Mouse (Mus musculus) CH12.LX (cell line): ENCODE results near the gene Hspbp1. TPM values are rescaled to one million over a fixed set of nuclear protein-coding genes. Genes with fewer than 3 reads are reported as not detected.
A peak's percentile ranks its signal among the peaks of the same experiment; 100 is the strongest.

Experiments
- DNase-seq: peaks from one replicate; pipeline ENCODE4 v3.0.0-alpha.2; 2013; ENCODE audit errors: extremely low read depth
- H3K27ac ChIP-seq: 2 replicates; pipeline ENCODE4 v1.5.1; 2012; ENCODE audit warnings: low read depth, mild to moderate bottlenecking, control low read depth, moderate library complexity; ENCODE audit not compliant: insufficient read depth
- H3K27me3 ChIP-seq: replicated peaks from 2 replicates; pipeline ENCODE3; 2012; ENCODE audit warnings: inconsistent platforms
- H3K36me3 ChIP-seq, 2 experiments: replicated peaks in 1 of 2; 2 replicates each; pipeline versions ENCODE3 to v1.6.1; 2012; ENCODE audit warnings: inconsistent platforms in 1 of 2, low read length in 1 of 2, mild to moderate bottlenecking in 1 of 2, mixed read lengths in 1 of 2, moderate library complexity in 1 of 2; ENCODE audit not compliant: control insufficient read depth in 1 of 2, insufficient read depth in 1 of 2
- H3K4me1 ChIP-seq, 2 experiments: 2 replicates each; pipeline ENCODE4 v1.6.1; 2012; ENCODE audit warnings: inconsistent platforms in 1 of 2, moderate library complexity in 1 of 2; ENCODE audit not compliant: insufficient read depth in 2 of 2, control insufficient read depth in 1 of 2
- H3K4me2 ChIP-seq: 2 replicates; pipeline ENCODE4 v1.6.1; 2012; ENCODE audit warnings: low read depth, mild to moderate bottlenecking, control low read depth; ENCODE audit not compliant: poor library complexity, insufficient read depth, severe bottlenecking
- H3K4me3 ChIP-seq, 3 experiments: fragments of 150-350 bp in 1 of 3; sonication (generic) in 1 of 3; replicated peaks in 1 of 3; 2 replicates each; pipeline versions ENCODE3 to v1.5.1; 2011 to 2012; ENCODE audit warnings: low read depth in 2 of 3, low read length in 2 of 3, mild to moderate bottlenecking in 2 of 3, moderate library complexity in 2 of 3, control low read depth in 1 of 3, improper control_type of control experiment in 1 of 3, inconsistent platforms in 1 of 3, mixed read lengths in 1 of 3; ENCODE audit not compliant: poor library complexity in 1 of 3
- H3K79me2 ChIP-seq: replicated peaks from 2 replicates; pipeline ENCODE4 v1.6.1; 2012; ENCODE audit warnings: mild to moderate bottlenecking, moderate library complexity; ENCODE audit not compliant: control insufficient read depth, poor library complexity, insufficient read depth, severe bottlenecking; ENCODE audit errors: extremely low read depth
- H3K9ac ChIP-seq: 2 replicates; pipeline ENCODE4 v1.6.1; 2012; ENCODE audit warnings: low read depth, mild to moderate bottlenecking, control low read depth, moderate library complexity; ENCODE audit not compliant: insufficient read depth
- H3K9me3 ChIP-seq: replicated peaks from 2 replicates; pipeline ENCODE3; 2012; ENCODE audit warnings: low read length, inconsistent platforms, mixed read lengths
- BHLHE40 ChIP-seq: IDR thresholded peaks from 2 replicates; pipeline ENCODE4 v1.6.1; 2011; ENCODE audit warnings: mild to moderate bottlenecking, low read depth, low read length, improper control_type of control experiment
- CTCF ChIP-seq, 2 experiments: IDR thresholded peaks in 1 of 2; conservative IDR thresholded peaks in 1 of 2; 2 replicates each; pipeline ENCODE4 v1.5.1; 2011 to 2012; ENCODE audit warnings: low read depth in 2 of 2, low read length in 2 of 2, improper control_type of control experiment in 1 of 2, inconsistent platforms in 1 of 2, mild to moderate bottlenecking in 1 of 2, moderate library complexity in 1 of 2
- EP300 ChIP-seq: IDR thresholded peaks from 2 replicates; pipeline ENCODE4 v1.6.1; 2011; ENCODE audit warnings: low read length, improper control_type of control experiment
- ETS1 ChIP-seq: conservative IDR thresholded peaks from 2 replicates; pipeline ENCODE4 v1.6.1; 2012; ENCODE audit warnings: low read depth, mild to moderate bottlenecking, inconsistent platforms, low read length, improper control_type of control experiment, moderate library complexity
- GABPA ChIP-seq: IDR thresholded peaks from 2 replicates; pipeline ENCODE4 v1.6.1; 2012; ENCODE audit warnings: low read depth, low read length, improper control_type of control experiment, inconsistent platforms; ENCODE audit not compliant: insufficient replicate concordance
- HCFC1 ChIP-seq: IDR thresholded peaks from 2 replicates; pipeline ENCODE4 v1.6.1; 2012; ENCODE audit warnings: low read depth, mild to moderate bottlenecking, inconsistent platforms, low read length, improper control_type of control experiment
- JUND ChIP-seq: conservative IDR thresholded peaks from 2 replicates; pipeline ENCODE4 v1.6.1; 2011; ENCODE audit warnings: low read depth, low read length, improper control_type of control experiment
- KAT2A ChIP-seq: IDR thresholded peaks from 2 replicates; pipeline ENCODE4 v1.6.1; 2012; ENCODE audit warnings: low read length, improper control_type of control experiment, inconsistent platforms; ENCODE audit not compliant: insufficient replicate concordance
- MAFK ChIP-seq: IDR thresholded peaks from 2 replicates; pipeline ENCODE4 v1.6.1; 2011; ENCODE audit warnings: low read length, improper control_type of control experiment; ENCODE audit not compliant: insufficient replicate concordance
- MEF2A ChIP-seq: IDR thresholded peaks from 2 replicates; pipeline ENCODE4 v1.6.1; 2014; ENCODE audit warnings: low read depth, mild to moderate bottlenecking, inconsistent platforms, low read length, improper control_type of control experiment, borderline replicate concordance
- NELFE ChIP-seq: IDR thresholded peaks from 2 replicates; pipeline ENCODE4 v1.6.1; 2011; ENCODE audit warnings: low read depth, low read length, improper control_type of control experiment
- POLR2A ChIP-seq: IDR thresholded peaks from 2 replicates; pipeline ENCODE4 v1.6.1; 2011; ENCODE audit warnings: low read depth, mild to moderate bottlenecking, improper control_type of control experiment, low read length
- POLR2AphosphoS2 ChIP-seq: IDR thresholded peaks from 2 replicates; pipeline ENCODE4 v1.6.1; 2011; ENCODE audit warnings: low read depth, low read length, improper control_type of control experiment
- RAD21 ChIP-seq: IDR thresholded peaks from 2 replicates; pipeline ENCODE4 v1.6.1; 2011; ENCODE audit warnings: low read depth, mild to moderate bottlenecking, low read length, improper control_type of control experiment, moderate library complexity
- RCOR1 ChIP-seq: conservative IDR thresholded peaks from 2 replicates; pipeline ENCODE4 v1.6.1; 2012; ENCODE audit warnings: low read depth, mild to moderate bottlenecking, inconsistent platforms, low read length, improper control_type of control experiment
- SMC3 ChIP-seq: IDR thresholded peaks from 2 replicates; pipeline ENCODE4 v1.6.1; 2011; ENCODE audit warnings: low read depth, low read length, improper control_type of control experiment
- TBP ChIP-seq: conservative IDR thresholded peaks from 2 replicates; pipeline ENCODE4 v1.6.1; 2011; ENCODE audit warnings: low read depth, low read length, improper control_type of control experiment
- TCF12 ChIP-seq: IDR thresholded peaks from 2 replicates; pipeline ENCODE4 v1.6.1; 2014; ENCODE audit warnings: low read depth, mild to moderate bottlenecking, inconsistent platforms, low read length, improper control_type of control experiment
- UBTF ChIP-seq: IDR thresholded peaks from 2 replicates; pipeline ENCODE4 v1.6.1; 2012; ENCODE audit warnings: low read depth, mild to moderate bottlenecking, inconsistent platforms, low read length, improper control_type of control experiment, moderate library complexity
- USF1 ChIP-seq: IDR thresholded peaks from 2 replicates; pipeline ENCODE4 v1.6.1; 2014; ENCODE audit warnings: low read depth, mild to moderate bottlenecking, inconsistent platforms, low read length, improper control_type of control experiment
- USF2 ChIP-seq: conservative IDR thresholded peaks from 2 replicates; pipeline ENCODE4 v1.6.1; 2011; ENCODE audit warnings: low read depth, low read length, improper control_type of control experiment
- ZMIZ1 ChIP-seq: IDR thresholded peaks from 2 replicates; pipeline ENCODE4 v1.6.1; 2012; ENCODE audit warnings: low read depth, mild to moderate bottlenecking, inconsistent platforms, low read length, improper control_type of control experiment
- ZNF384 ChIP-seq: IDR thresholded peaks from 2 replicates; pipeline ENCODE4 v1.6.1; 2012; ENCODE audit warnings: low read depth, low read length, improper control_type of control experiment, inconsistent platforms
- dilution Hi-C: fragments of 300-500 bp; cut with MboI; formaldehyde crosslinking; loops from 2 replicates; pipeline ENCODE4 v1.14.3; 2020; ENCODE audit warnings: low sequenced_read_pairs; ENCODE audit not compliant: extremely low pct_unique_long_range_greater_than_20kb, extremely low pct_ligation_motif_present
- in situ Hi-C: fragments of 300-500 bp; cut with MboI; formaldehyde crosslinking; loops from 3 replicates; pipeline ENCODE4 v1.14.3; 2019; ENCODE audit warnings: low sequenced_read_pairs, low pct_ligation_motif_present, low pct_unique_long_range_greater_than_20kb, mixed read lengths
- polyA plus RNA-seq: library from polyadenylated mRNA; unstranded; fragments of >175 nt; gene quantifications from 2 replicates; pipeline ENCODE4 v1.2.1, GENCODE M21; 2012; ENCODE audit warnings: low read depth; ENCODE audit not compliant: insufficient read length
- total RNA-seq, 2 experiments: library from RNA; depleted of rRNA; stranded (reverse); fragments of 300-350 nt in 1 of 2; fragments of >200 nt in 1 of 2; gene quantifications; 2 replicates each; pipeline ENCODE4 v1.2.3; 2012 to 2014

The Hspbp1 gene
- total and polyA plus RNA-seq, 3 experiments: 90.6 to 131 (median 98.8) TPM

DNA sequence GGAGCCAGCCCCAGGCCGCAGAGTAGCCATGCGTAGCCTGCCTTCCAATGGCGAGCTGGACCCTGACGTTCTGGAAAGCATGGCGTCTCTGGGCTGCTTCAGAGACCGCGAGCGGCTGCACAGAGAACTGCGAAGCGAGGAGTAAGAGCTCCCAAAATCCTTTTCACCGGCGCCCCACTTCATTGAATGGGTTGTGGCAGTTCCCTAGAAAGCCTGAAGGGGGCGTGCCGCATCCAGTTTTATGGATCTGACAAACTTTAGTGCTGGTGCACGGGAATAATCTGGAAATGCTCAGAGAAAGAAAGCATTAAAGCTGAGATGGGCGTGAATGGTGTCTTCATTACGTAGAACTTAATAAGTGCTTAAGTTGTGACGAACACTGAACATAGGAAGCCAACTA, 20.2 kb upstream of the Hspbp1 start:
- DNase-seq: peak; percentile 32
- dilution Hi-C loops: no loop called here
- H3K4me2 ChIP-seq: no peak overlapping the region

GRCm38 (mm10) chr7:4703195-4703594, 18.3 kb upstream of the Hspbp1 start:
- in situ Hi-C loops: loop anchor here (10.0 kb wide), 1 partner anchor 82 kb away; the partner anchor contains the start of genes Il11, Tmem190 and Tmem238
- dilution Hi-C loops: no loop called here
- Histone ChIP-seq H3K27ac (no peak overlapping the region), H3K79me2 (no peaks in the 10 kb centered on the region), H3K9ac (no peak overlapping the region), H3K27me3 (no peaks in the 10 kb centered on the region), H3K36me3 (no peaks in the 10 kb centered on the region), H3K4me2 (no peak overlapping the region), H3K4me1 (no peaks in the 10 kb centered on the region), H3K9me3 (no peaks in the 10 kb centered on the region), H3K4me3 (no peak overlapping the region)
- DNase-seq: no peak
- no peak for TF ChIP-seq UBTF
- no peak for TF ChIP-seq NELFE
- no peak for TF ChIP-seq TBP
- no peak for TF ChIP-seq RCOR1
- TF ChIP-seq CTCF (conservative IDR thresholded peaks at IDR 0.05 in 1 of 2, IDR thresholded peaks at IDR 0.05 in 1 of 2; ENCODE audit: low read depth in 2 of 2, low read length in 2 of 2): no peak; a peak in 1 of 4 replicates
- TF ChIP-seq KAT2A: no peak
- no peak for TF ChIP-seq GABPA
- no peak for TF ChIP-seq USF2
- TF ChIP-seq USF1: no peak
- no peak for TF ChIP-seq TCF12
- no peak for TF ChIP-seq MEF2A
- TF ChIP-seq RAD21: no peak; the same call in 1 of the 2 replicates

More for the DNA sequence above, 20.2 kb upstream of the Hspbp1 start:
- Histone ChIP-seq H3K27ac (no peak overlapping the region), H3K4me3 (no peak overlapping the region), H3K4me1 (no peaks in the 10 kb centered on the region), H3K9ac (no peak overlapping the region), H3K36me3 (no peaks in the 10 kb centered on the region), H3K9me3 (no peaks in the 10 kb centered on the region), H3K27me3 (no peaks in the 10 kb centered on the region), H3K79me2 (no peaks in the 10 kb centered on the region)
- in situ Hi-C loops: loop anchor here (10.0 kb wide), 1 partner anchor 80 kb away; the partner anchor contains the start of genes Il11, Tmem190 and Tmem238
- TF ChIP-seq CTCF (conservative IDR thresholded peaks at IDR 0.05 in 1 of 2, IDR thresholded peaks at IDR 0.05 in 1 of 2; ENCODE audit: low read depth in 2 of 2, low read length in 2 of 2): peak; percentile 24 to 67; a peak in 3 of 4 replicates
- TF ChIP-seq MAFK: no peak
- TF ChIP-seq RCOR1: no peak
- TF ChIP-seq ZMIZ1: no peak
- TF ChIP-seq ETS1: no peak
- TF ChIP-seq USF2: no peak
- no peak for TF ChIP-seq POLR2A
- TF ChIP-seq MEF2A: no peak
- TF ChIP-seq RAD21: peak; percentile 61
- no peak for TF ChIP-seq EP300
- TF ChIP-seq POLR2AphosphoS2: no peak
- no peak for TF ChIP-seq JUND
- peak; percentile 42 for TF ChIP-seq SMC3
- TF ChIP-seq ZNF384: no peak
- no peak for TF ChIP-seq HCFC1
- TF ChIP-seq BHLHE40: no peak
- no peak for TF ChIP-seq NELFE
